Mouse (Mus musculus) midbrain, embryonic 10.5 days (tissue): ENCODE results near the gene Vegfc. TPM values are rescaled to one million over a fixed set of nuclear protein-coding genes. Genes with fewer than 3 reads are reported as not detected.
A peak's percentile ranks its signal among the peaks of the same experiment; 100 is the strongest.

ENCODE experiments used
- DNase-seq: peaks from one replicate; pipeline ENCODE4 v3.0.0-alpha.2; 2017; ENCODE audit warnings: low spot score
- H3K27ac ChIP-seq: fragments of 300-500 bp; sonication (generic); replicated peaks from 2 replicates; pipeline ENCODE4 v1.5.1; 2016; ENCODE audit warnings: mild to moderate bottlenecking
- H3K27me3 ChIP-seq: fragments of 300-500 bp; sonication (generic); 2 replicates; pipeline ENCODE4 v1.6.1; 2016; ENCODE audit warnings: low read depth, mild to moderate bottlenecking; ENCODE audit not compliant: poor library complexity, severe bottlenecking
- H3K36me3 ChIP-seq: fragments of 300-500 bp; sonication (generic); 2 replicates; pipeline ENCODE4 v1.6.1; 2016; ENCODE audit warnings: mild to moderate bottlenecking, moderate library complexity
- H3K4me1 ChIP-seq: fragments of 300-500 bp; sonication (generic); 2 replicates; pipeline ENCODE4 v1.6.1; 2016
- H3K4me3 ChIP-seq: fragments of 300-500 bp; sonication (generic); 2 replicates; pipeline ENCODE4 v1.5.1; 2016; ENCODE audit warnings: mild to moderate bottlenecking, moderate library complexity
- H3K9me3 ChIP-seq: fragments of 300-500 bp; sonication (generic); replicated peaks from 2 replicates; pipeline ENCODE4 v1.6.1; 2016; ENCODE audit warnings: mild to moderate bottlenecking
- WGBS: fragments of 180-500 bp; shearing (Covaris S2); methylation state at CpG from one replicate; pipeline ENCODE4 v1.1.7; 2016; 5-methylcytosine and 5-hydroxymethylcytosine counted together
- polyA plus RNA-seq: library from polyadenylated mRNA; unstranded; fragments of >200 nt; fragmentation: Nextera tagmentation; extraction: Ambion mirVana; gene quantifications from 2 replicates; pipeline ENCODE4 v1.2.1, GENCODE M21; 2016

The Vegfc gene
- 5.1 and 5.4 TPM in 2 replicates for polyA plus RNA-seq

- DNase-seq: peak; percentile 81
- H3K9me3 ChIP-seq: no peaks in the 10 kb centered on the region
- H3K36me3 ChIP-seq: no peaks in the 10 kb centered on the region
- H3K4me3 ChIP-seq: peak within 1 kb of the TSS; percentile 83
- H3K4me1 ChIP-seq: peaks cover 27% of the 10 kb centered on the region
- WGBS: under 1% methylated on average over 60 of the region's 79 CpGs
- H3K27me3 ChIP-seq: peaks cover 48% of the 10 kb centered on the region
- H3K27ac ChIP-seq: peak within 1 kb of the TSS; percentile 92
Observed at GRCm38 (mm10) chr8:54077271-54078120, at the start of gene Vegfc. Gene Vegfc, plus strand, starts transcription at chr8:54077606.

GRCm38 (mm10) chr8:54034584-54034983 lies 42.8 kb upstream of the Vegfc start:
- no peaks in the 10 kb centered on the region for H3K9me3 ChIP-seq
- no peak for DNase-seq
- no peaks in the 10 kb centered on the region for H3K4me1 ChIP-seq
- no peak overlapping the region for H3K27ac ChIP-seq
- H3K36me3 ChIP-seq: no peaks in the 10 kb centered on the region
- 90% methylated on average over 1 of the region's 1 CpGs for WGBS
- no peak overlapping the region for H3K4me3 ChIP-seq
- H3K27me3 ChIP-seq: no peaks in the 10 kb centered on the region

GRCm38 (mm10) chr8:54042601-54043000 lies 34.8 kb upstream of the Vegfc start:
- Histone ChIP-seq H3K27ac (no peak overlapping the region), H3K4me1 (peaks cover 5% of the 10 kb centered on the region; the same call in 1 of the 2 replicates), H3K36me3 (no peaks in the 10 kb centered on the region), H3K9me3 (no peaks in the 10 kb centered on the region), H3K4me3 (no peak overlapping the region), H3K27me3 (no peaks in the 10 kb centered on the region)
- 47% methylated on average over 1 of the region's 1 CpGs for WGBS
- DNase-seq: no peak

- Histone ChIP-seq H3K36me3 (no peaks in the 10 kb centered on the region), H3K4me1 (peaks cover 5% of the 10 kb centered on the region; the same call in 1 of the 2 replicates), H3K9me3 (no peaks in the 10 kb centered on the region), H3K27me3 (no peaks in the 10 kb centered on the region), H3K4me3 (no peak overlapping the region), H3K27ac (no peak overlapping the region)
- WGBS: 88% methylated on average over 1 of the region's 1 CpGs
- no peak for DNase-seq
Observed at GRCm38 (mm10) chr8:54043468-54043867, 33.9 kb upstream of the Vegfc start.

GRCm38 (mm10) chr8:54053210-54053609 lies 24.2 kb upstream of the Vegfc start:
- H3K36me3 ChIP-seq: no peaks in the 10 kb centered on the region
- H3K4me3 ChIP-seq: no peak overlapping the region
- DNase-seq: peak; percentile 13
- H3K9me3 ChIP-seq: no peaks in the 10 kb centered on the region
- H3K27me3 ChIP-seq: no peaks in the 10 kb centered on the region
- no peak overlapping the region; the same call in 1 of the 2 replicates for H3K27ac ChIP-seq
- WGBS: 20% methylated on average over 1 of the region's 1 CpGs
- peaks cover 24% of the 10 kb centered on the region for H3K4me1 ChIP-seq

GRCm38 (mm10) chr8:54065492-54065891 lies 11.9 kb upstream of the Vegfc start:
- H3K4me1 ChIP-seq: peaks cover 4% of the 10 kb centered on the region; the same call in 1 of the 2 replicates
- no peaks in the 10 kb centered on the region for H3K9me3 ChIP-seq
- no peak overlapping the region for H3K4me3 ChIP-seq
- no peak for DNase-seq
- peaks cover 22% of the 10 kb centered on the region; the same call in 1 of the 2 replicates for H3K27me3 ChIP-seq
- WGBS: 56% methylated on average over 4 of the region's 4 CpGs
- H3K36me3 ChIP-seq: no peaks in the 10 kb centered on the region
- H3K27ac ChIP-seq: no peak overlapping the region

GRCm38 (mm10) chr8:54076301-54076700 lies 1.1 kb upstream of the Vegfc start:
- no peak for DNase-seq
- 56% methylated on average over 1 of the region's 1 CpGs for WGBS
- Histone ChIP-seq H3K9me3 (no peaks in the 10 kb centered on the region), H3K27ac (no peak overlapping the region), H3K4me3 (peak overlapping the region; percentile 83), H3K27me3 (peaks cover 60% of the 10 kb centered on the region), H3K4me1 (peaks cover 27% of the 10 kb centered on the region), H3K36me3 (no peaks in the 10 kb centered on the region)

GRCm38 (mm10) chr8:54076791-54077270 lies 575 bp upstream of the Vegfc start:
- 11% methylated on average over 23 of the region's 28 CpGs for WGBS
- H3K27me3 ChIP-seq: peaks cover 54% of the 10 kb centered on the region
- H3K4me3 ChIP-seq: peak overlapping the region; percentile 83
- no peaks in the 10 kb centered on the region for H3K9me3 ChIP-seq
- peaks cover 27% of the 10 kb centered on the region for H3K4me1 ChIP-seq
- DNase-seq: no peak
- H3K27ac ChIP-seq: peak overlapping the region; percentile 92
- no peaks in the 10 kb centered on the region for H3K36me3 ChIP-seq

- H3K4me1 ChIP-seq: peaks cover 27% of the 10 kb centered on the region
- no peaks in the 10 kb centered on the region for H3K9me3 ChIP-seq
- H3K36me3 ChIP-seq: no peaks in the 10 kb centered on the region
- peaks cover 42% of the 10 kb centered on the region for H3K27me3 ChIP-seq
- DNase-seq: no peak
- peak overlapping the region; percentile 92 for H3K27ac ChIP-seq
- peak overlapping the region; percentile 83 for H3K4me3 ChIP-seq
- 3% methylated on average over 1 of the region's 1 CpGs for WGBS
Observed at GRCm38 (mm10) chr8:54078121-54078440, 675 bp downstream of the Vegfc start.

- no peak for DNase-seq
- 59% methylated on average over 11 of the region's 11 CpGs for WGBS
- H3K4me3 ChIP-seq: peak overlapping the region; percentile 24
Observed at GRCm38 (mm10) chr8:54079001-54079400, 1.6 kb downstream of the Vegfc start.

GRCm38 (mm10) chr8:54079601-54080000 lies 2.2 kb downstream of the Vegfc start:
- Histone ChIP-seq H3K27me3 (peaks cover 31% of the 10 kb centered on the region), H3K9me3 (no peaks in the 10 kb centered on the region), H3K27ac (no peak overlapping the region), H3K4me3 (no peak overlapping the region), H3K4me1 (peaks cover 27% of the 10 kb centered on the region), H3K36me3 (no peaks in the 10 kb centered on the region)
- DNase-seq: no peak

More at GRCm38 (mm10) chr8:54079001-54079400, 1.6 kb downstream of the Vegfc start:
- peaks cover 35% of the 10 kb centered on the region for H3K27me3 ChIP-seq
- H3K27ac ChIP-seq: no peak overlapping the region
- H3K9me3 ChIP-seq: no peaks in the 10 kb centered on the region
- no peaks in the 10 kb centered on the region for H3K36me3 ChIP-seq
- peaks cover 27% of the 10 kb centered on the region for H3K4me1 ChIP-seq

GRCm38 (mm10) chr8:54085896-54086295 lies 8.5 kb downstream of the Vegfc start:
- no peaks in the 10 kb centered on the region for H3K27me3 ChIP-seq
- DNase-seq: no peak
- H3K27ac ChIP-seq: no peak overlapping the region
- H3K36me3 ChIP-seq: no peaks in the 10 kb centered on the region
- H3K4me3 ChIP-seq: no peak overlapping the region
- no peaks in the 10 kb centered on the region for H3K4me1 ChIP-seq
- H3K9me3 ChIP-seq: no peaks in the 10 kb centered on the region
- WGBS: 92% methylated on average over 6 of the region's 6 CpGs

GRCm38 (mm10) chr8:54087114-54087513 lies 9.7 kb downstream of the Vegfc start:
- DNase-seq: no peak
- no peak overlapping the region for H3K4me3 ChIP-seq
- no peaks in the 10 kb centered on the region for H3K4me1 ChIP-seq
- no peaks in the 10 kb centered on the region for H3K36me3 ChIP-seq
- H3K27ac ChIP-seq: no peak overlapping the region
- H3K27me3 ChIP-seq: no peaks in the 10 kb centered on the region
- 80% methylated on average over 2 of the region's 2 CpGs for WGBS
- no peaks in the 10 kb centered on the region for H3K9me3 ChIP-seq
